Comparison of ENCODE assay signal across 12 mouse cellular contexts in genomic region chr10:92555727-92556525, GRCm38 (mm10).
DNase-seq lines count a peak whose midpoint lies in the region; ATAC-seq lines count a peak whose summit lies in the region.
"Had no signal": no experiment of that assay in that cellular context is flagged by ENCODE, and none has a peak within 500 bp of the region (broad histone marks: within the 10 kb centered on the region; RNA-seq: fewer than 3 reads in every experiment).

No protein-coding gene starts in this region.

- H3K36me3 ChIP-seq in lung, embryonic 16.5 days (ENCODE audit: control insufficient read depth, insufficient read depth, low read length), result no peaks in the 10 kb centered on the region
- H3K36me3 ChIP-seq in hindbrain, embryonic 10.5 days, result no peaks in the 10 kb centered on the region
- H3K36me3 ChIP-seq in midbrain, embryonic 12.5 days, result no peaks in the 10 kb centered on the region
- H3K36me3 ChIP-seq: limb, embryonic 15.5 days had no signal

- DNase-seq in lung, postnatal 10 days, result no peak
- DNase-seq in hindbrain, embryonic 10.5 days (ENCODE audit: low spot score), result no peak
- DNase-seq in gastrocnemius, adult 8-10 months (ENCODE audit: low spot score in 2 of 2), result no peak
- no peak for DNase-seq in ovary, postnatal 36 days (ENCODE audit: low spot score)
- no peak for DNase-seq in frontal cortex, postnatal 14 days (ENCODE audit: low spot score in 2 of 2)
- DNase-seq: cerebellum, adult 9-11 months; gastrocnemius, postnatal 10 days; kidney, adult 8-10 months had no signal

- peak overlapping the region; percentile 33 for H3K27ac ChIP-seq in lung, embryonic 16.5 days (ENCODE audit: low read length)
- H3K27ac ChIP-seq in hindbrain, embryonic 10.5 days, result peak overlapping the region; percentile 86
- peak overlapping the region; percentile 71 for H3K27ac ChIP-seq in midbrain, embryonic 12.5 days (replicated peaks)
- H3K27ac ChIP-seq: limb, embryonic 15.5 days had no signal

- peaks cover 5% of the 10 kb centered on the region; the same call in 1 of the 2 replicates for H3K4me1 ChIP-seq in lung, embryonic 16.5 days (replicated peaks; ENCODE audit: control insufficient read depth, insufficient read depth, low read length)
- peaks cover 28% of the 10 kb centered on the region for H3K4me1 ChIP-seq in hindbrain, embryonic 10.5 days (replicated peaks)
- peaks cover 28% of the 10 kb centered on the region for H3K4me1 ChIP-seq in midbrain, embryonic 12.5 days
- H3K4me1 ChIP-seq: megakaryocyte, embryonic 14.5 days had no signal

- H3K27me3 ChIP-seq in lung, embryonic 16.5 days (ENCODE audit: control insufficient read depth, insufficient read depth, low read depth, low read length), result no peaks in the 10 kb centered on the region
- H3K27me3 ChIP-seq in hindbrain, embryonic 10.5 days (ENCODE audit: insufficient read depth, poor library complexity, severe bottlenecking), result no peaks in the 10 kb centered on the region
- H3K27me3 ChIP-seq in midbrain, embryonic 12.5 days, result no peaks in the 10 kb centered on the region
- H3K27me3 ChIP-seq: limb, embryonic 15.5 days; megakaryocyte, embryonic 14.5 days had no signal

- no peak overlapping the region for H3K9ac ChIP-seq in lung, embryonic 16.5 days (ENCODE audit: low read length)
- H3K9ac ChIP-seq in midbrain, embryonic 12.5 days (replicated peaks), result no peak overlapping the region
- H3K9ac ChIP-seq: limb, embryonic 15.5 days had no signal

- ATAC-seq in lung, embryonic 16.5 days (ENCODE audit: low read depth), result no peak
- peak; percentile 31; the same call in 1 of the 2 replicates for ATAC-seq in midbrain, embryonic 12.5 days (ENCODE audit: low FRiP score, low read depth)

- no peak overlapping the region for H3K4me3 ChIP-seq in lung, embryonic 16.5 days (ENCODE audit: low read length)
- peak overlapping the region; percentile 11 for H3K4me3 ChIP-seq in hindbrain, embryonic 10.5 days
- peak overlapping the region; percentile 2 for H3K4me3 ChIP-seq in midbrain, embryonic 12.5 days
- H3K4me3 ChIP-seq: limb, embryonic 15.5 days; megakaryocyte, embryonic 14.5 days had no signal

- WGBS in lung, embryonic 16.5 days, result 36% methylated on average over 13 of the region's 13 CpGs
- WGBS in hindbrain, embryonic 10.5 days, result 30% methylated on average over 13 of the region's 13 CpGs
- WGBS in midbrain, embryonic 12.5 days, result 8% methylated on average over 13 of the region's 13 CpGs

- peak overlapping the region; percentile 36 for H3K4me2 ChIP-seq in lung, embryonic 16.5 days (ENCODE audit: low read depth, low read length)
- peak overlapping the region; percentile 40 for H3K4me2 ChIP-seq in midbrain, embryonic 12.5 days (replicated peaks)
- H3K4me2 ChIP-seq: limb, embryonic 15.5 days had no signal

- H3K9me3 ChIP-seq in lung, embryonic 16.5 days (ENCODE audit: control insufficient read depth, low read length), result no peaks in the 10 kb centered on the region
- no peaks in the 10 kb centered on the region for H3K9me3 ChIP-seq in hindbrain, embryonic 10.5 days
- H3K9me3 ChIP-seq in midbrain, embryonic 12.5 days, result no peaks in the 10 kb centered on the region
- H3K9me3 ChIP-seq: limb, embryonic 15.5 days had no signal

Comparison
In these comparisons a context has a peak if more than half of its experiments do, and no peak if none do; other contexts are left out.
1. H3K27ac ChIP-seq: peak in every context shown above with its lines; median percentile 86 in hindbrain, embryonic 10.5 days; 71 in midbrain, embryonic 12.5 days; 33 in lung, embryonic 16.5 days.